Mouse (Mus musculus) limb, embryonic 11.5 days (tissue): Measurements from ENCODE around the gene Rhobtb3. TPM values are rescaled to one million over a fixed set of nuclear protein-coding genes. Genes with fewer than 3 reads are reported as not detected.
A peak's percentile ranks its signal among the peaks of the same experiment; 100 is the strongest.

ENCODE experiments used
- ATAC-seq: fragments of 200-750 bp; cut with Nextera tagmentation; 2 replicates; pipeline ENCODE4 v1.8.0; 2017; ENCODE audit warnings: low read depth; ENCODE audit not compliant: insufficient number of reproducible peaks, low FRiP score, low TSS enrichment
- DNase-seq: peaks from one replicate; pipeline ENCODE4 v3.0.0-alpha.2; 2015; ENCODE audit warnings: low spot score
- H3K27ac ChIP-seq: fragments of 300-500 bp; sonication (generic); replicated peaks from 2 replicates; pipeline ENCODE4 v1.5.1; 2014; ENCODE audit warnings: low read depth, mild to moderate bottlenecking, low read length
- H3K27me3 ChIP-seq: fragments of 300-500 bp; sonication (generic); 2 replicates; pipeline ENCODE4 v1.6.1; 2014; ENCODE audit warnings: mild to moderate bottlenecking, low read length, mixed read lengths; ENCODE audit not compliant: control insufficient read depth, insufficient read depth
- H3K36me3 ChIP-seq: fragments of 300-500 bp; sonication (generic); 2 replicates; pipeline ENCODE4 v1.6.1; 2014; ENCODE audit warnings: mild to moderate bottlenecking, low read length, moderate library complexity, mixed read lengths; ENCODE audit not compliant: control insufficient read depth, insufficient read depth
- H3K4me1 ChIP-seq: fragments of 300-500 bp; sonication (generic); 2 replicates; pipeline ENCODE4 v1.6.1; 2014; ENCODE audit warnings: low read length, mixed read lengths; ENCODE audit not compliant: control insufficient read depth, insufficient read depth
- H3K4me2 ChIP-seq: fragments of 300-500 bp; sonication (generic); 2 replicates; pipeline ENCODE4 v1.6.1; 2014; ENCODE audit warnings: low read depth, mild to moderate bottlenecking, moderate library complexity; ENCODE audit not compliant: severe bottlenecking
- H3K4me3 ChIP-seq: fragments of 300-500 bp; sonication (generic); 2 replicates; pipeline ENCODE4 v1.5.1; 2014; ENCODE audit warnings: low read depth, low read length
- H3K9ac ChIP-seq: fragments of 300-500 bp; sonication (generic); 2 replicates; pipeline ENCODE4 v1.6.1; 2014; ENCODE audit warnings: mild to moderate bottlenecking, low read length
- H3K9me3 ChIP-seq: fragments of 300-500 bp; sonication (generic); 2 replicates; pipeline ENCODE4 v1.6.1; 2016; ENCODE audit warnings: low read length; ENCODE audit not compliant: control insufficient read depth
- WGBS: fragments of 180-500 bp; shearing (Covaris S2); extraction: QIAGEN DNeasy Blood & Tissue Kit; methylation state at CpG from one replicate; pipeline ENCODE4 v1.1.7; 2014; 5-methylcytosine and 5-hydroxymethylcytosine counted together
- polyA plus RNA-seq: library from polyadenylated mRNA; unstranded; fragments of >200 nt; fragmentation: Nextera tagmentation; extraction: Ambion mirVana; gene quantifications from 2 replicates; pipeline ENCODE4 v1.2.1, GENCODE M21; 2014

Rhobtb3 gene
- polyA plus RNA-seq, 1 experiment from 2014 or later: 84.2 TPM

DNA sequence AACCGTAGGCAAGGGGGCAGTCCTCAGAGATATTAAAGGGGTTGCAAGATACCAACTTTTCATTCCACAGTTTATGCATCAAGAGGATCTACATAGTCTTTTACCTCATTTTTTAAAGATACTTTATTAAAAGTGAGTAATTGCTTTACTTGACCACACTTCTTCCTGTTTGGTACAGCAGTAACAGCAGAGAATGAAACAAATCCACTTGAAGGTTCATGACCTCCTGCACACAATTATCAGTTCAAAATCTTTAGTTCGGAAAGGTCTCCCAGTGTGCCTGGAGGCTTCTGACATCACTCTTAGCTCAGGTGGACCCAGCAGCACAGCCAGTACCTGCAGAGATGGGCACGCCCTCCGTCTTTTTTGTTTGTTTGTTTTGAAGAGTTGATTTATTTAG, 91.7 kb downstream of the Rhobtb3 start:
- no peak for ATAC-seq
- DNase-seq: no peak
- WGBS: 87% methylated on average over 4 of the region's 4 CpGs

DNA sequence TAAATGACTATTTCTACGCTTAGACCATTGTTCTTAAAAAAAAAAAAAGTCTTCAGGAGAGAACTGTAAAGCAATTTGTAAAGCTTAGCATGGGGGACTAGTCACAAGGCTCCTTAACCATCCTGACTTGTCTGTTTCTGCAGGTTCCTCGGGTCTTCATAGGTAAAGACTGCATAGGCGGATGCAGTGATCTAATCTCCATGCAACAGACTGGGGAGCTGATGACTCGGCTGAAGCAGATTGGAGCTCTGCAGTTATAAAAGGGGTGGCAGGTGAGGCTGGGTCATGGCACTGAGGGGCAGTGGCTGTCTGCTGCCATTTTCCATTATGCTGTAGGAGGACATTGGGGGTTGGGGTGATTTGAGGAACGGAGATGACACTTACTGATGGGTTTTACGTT, 96.7 kb downstream of the Rhobtb3 start:
- Histone ChIP-seq H3K4me3 (no peak overlapping the region), H3K4me2 (no peak overlapping the region), H3K27me3 (no peaks in the 10 kb centered on the region), H3K9me3 (no peaks in the 10 kb centered on the region), H3K4me1 (no peaks in the 10 kb centered on the region), H3K27ac (no peak overlapping the region), H3K9ac (no peak overlapping the region), H3K36me3 (no peaks in the 10 kb centered on the region)
- 86% methylated on average over 6 of the region's 6 CpGs for WGBS
- ATAC-seq (no peak), DNase-seq (no peak)

More for the DNA sequence above, 91.7 kb downstream of the Rhobtb3 start:
- H3K27ac ChIP-seq: no peak overlapping the region
- H3K4me1 ChIP-seq: no peaks in the 10 kb centered on the region
- no peak overlapping the region for H3K4me2 ChIP-seq
- no peaks in the 10 kb centered on the region for H3K27me3 ChIP-seq
- H3K4me3 ChIP-seq: no peak overlapping the region
- H3K36me3 ChIP-seq: no peaks in the 10 kb centered on the region
- no peaks in the 10 kb centered on the region for H3K9me3 ChIP-seq
- H3K9ac ChIP-seq: no peak overlapping the region

DNA sequence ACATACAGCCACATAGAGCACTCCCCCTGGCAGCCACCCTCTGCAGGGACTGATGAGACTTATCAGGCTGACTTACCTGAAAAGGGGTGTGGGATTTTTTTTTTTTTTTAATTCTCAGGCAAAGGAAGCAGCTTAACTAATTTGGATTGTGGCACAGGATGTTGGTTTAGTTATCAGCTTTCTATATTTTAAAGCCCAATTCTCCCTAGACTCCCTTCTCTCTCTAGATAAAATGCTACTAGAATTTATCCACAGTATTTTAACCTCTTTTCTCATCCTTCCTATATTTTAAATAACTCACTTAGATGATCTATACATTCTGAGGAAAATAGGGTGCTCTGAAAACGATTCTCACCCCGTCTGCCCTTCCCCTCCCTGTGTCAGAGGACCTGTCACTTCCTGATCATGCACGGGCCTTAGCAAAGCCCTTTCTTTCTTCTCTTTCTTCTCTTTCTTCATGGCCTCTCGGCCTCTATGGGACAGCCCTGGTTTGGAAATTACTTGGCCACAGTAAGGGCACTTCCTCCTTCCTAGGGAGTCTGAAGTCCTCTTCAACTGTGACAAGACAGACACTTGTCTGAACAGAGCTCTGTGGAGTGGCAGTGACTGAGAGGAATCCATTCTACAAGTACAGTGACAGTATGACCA, 98.1 kb downstream of the Rhobtb3 start:
- H3K9ac ChIP-seq: no peak overlapping the region

DNA sequence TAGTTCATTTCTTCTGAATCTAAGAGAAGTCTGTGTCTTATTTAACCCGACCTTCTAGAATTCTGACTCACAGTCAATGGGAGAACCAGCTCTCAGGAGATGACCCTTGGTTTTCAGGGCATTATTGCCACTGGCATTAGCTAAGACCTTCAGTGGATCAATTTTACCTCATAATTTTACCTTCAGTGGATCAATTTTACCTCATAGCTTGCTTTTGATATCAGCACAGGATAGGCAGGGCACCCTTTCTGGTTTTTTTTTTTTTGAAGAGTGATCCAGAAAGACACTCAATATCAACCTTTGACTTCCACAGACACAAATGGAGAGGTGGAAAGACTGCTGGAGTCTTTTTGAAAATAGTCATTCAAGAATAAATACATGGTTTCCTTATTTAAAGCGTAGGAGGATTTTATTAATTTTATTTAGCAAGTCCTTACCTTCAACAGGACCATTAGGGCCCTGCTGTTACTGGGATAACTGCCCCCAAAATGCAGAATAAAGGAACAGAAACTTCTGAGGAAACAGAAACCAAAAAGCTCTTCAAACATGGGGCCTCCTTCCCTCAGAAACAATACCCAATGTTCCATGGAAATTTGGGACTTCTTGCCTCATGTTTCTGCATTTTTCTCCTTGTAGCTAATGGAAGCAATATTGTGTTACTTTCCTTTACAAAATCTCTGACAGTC, 98.7 kb downstream of the Rhobtb3 start:
- H3K27ac ChIP-seq: no peak overlapping the region
- WGBS: 90% methylated on average over 2 of the region's 2 CpGs
- H3K9ac ChIP-seq: no peak overlapping the region
- H3K36me3 ChIP-seq: no peaks in the 10 kb centered on the region
- no peaks in the 10 kb centered on the region for H3K27me3 ChIP-seq
- ATAC-seq (no peak), DNase-seq (no peak)
- no peak overlapping the region for H3K4me3 ChIP-seq
- H3K4me1 ChIP-seq: 0 out of 2 replicates have a peak, but pooled peaks cover 2% of the 10 kb centered on the region
- H3K9me3 ChIP-seq: no peaks in the 10 kb centered on the region
- H3K4me2 ChIP-seq: no peak overlapping the region

More for the DNA sequence above, 98.1 kb downstream of the Rhobtb3 start:
- H3K4me3 ChIP-seq: no peak overlapping the region
- H3K4me1 ChIP-seq: 0 out of 2 replicates have a peak, but pooled peaks cover 2% of the 10 kb centered on the region
- no peak overlapping the region for H3K4me2 ChIP-seq
- DNase-seq (no peak), ATAC-seq (no peak)
- H3K9me3 ChIP-seq: no peaks in the 10 kb centered on the region
- WGBS: 66% methylated on average over 4 of the region's 4 CpGs
- no peaks in the 10 kb centered on the region for H3K27me3 ChIP-seq
- no peaks in the 10 kb centered on the region for H3K36me3 ChIP-seq
- H3K27ac ChIP-seq: no peak overlapping the region

DNA sequence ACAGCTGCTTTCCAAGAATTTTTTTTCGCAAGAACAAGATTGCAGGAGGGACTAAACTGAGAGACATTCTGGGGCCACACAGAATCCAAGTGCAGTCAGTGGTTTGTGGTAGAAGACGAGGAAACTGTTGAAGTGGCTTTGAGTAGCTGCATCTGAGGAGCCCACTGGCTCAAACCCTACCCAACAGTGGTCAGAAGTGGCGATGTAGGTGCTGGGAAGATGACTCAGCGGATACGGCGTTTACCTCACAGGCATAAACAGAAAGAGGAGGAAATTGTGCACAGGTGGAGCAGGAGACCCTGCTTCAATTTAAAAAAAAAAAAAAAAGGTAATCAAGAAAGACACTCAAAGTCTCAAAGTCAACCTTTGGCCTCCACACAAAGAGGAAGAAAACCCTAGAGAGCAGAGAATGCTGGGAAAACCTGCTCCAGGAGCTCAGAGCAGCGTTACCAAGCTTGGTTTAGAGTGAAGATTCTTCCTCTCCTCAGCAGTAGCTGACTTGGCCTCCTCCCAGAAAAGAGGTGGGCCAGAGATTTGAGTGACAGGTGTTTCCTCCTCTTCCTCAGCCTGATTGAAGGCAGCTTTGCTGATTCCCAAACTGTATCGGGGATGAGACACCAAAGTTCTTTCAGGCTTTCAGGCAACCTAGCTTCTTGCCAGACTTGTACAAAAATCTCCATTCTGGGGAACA, 99.6 kb downstream of the Rhobtb3 start:
- Histone ChIP-seq H3K4me1 (0 out of 2 replicates have a peak, but pooled peaks cover 2% of the 10 kb centered on the region), H3K4me3 (no peak overlapping the region), H3K36me3 (no peaks in the 10 kb centered on the region), H3K27me3 (no peaks in the 10 kb centered on the region), H3K9me3 (no peaks in the 10 kb centered on the region), H3K27ac (no peak overlapping the region), H3K9ac (no peak overlapping the region), H3K4me2 (no peak overlapping the region)
- WGBS: 88% methylated on average over 8 of the region's 8 CpGs
- ATAC-seq (no peak), DNase-seq (no peak)

DNA sequence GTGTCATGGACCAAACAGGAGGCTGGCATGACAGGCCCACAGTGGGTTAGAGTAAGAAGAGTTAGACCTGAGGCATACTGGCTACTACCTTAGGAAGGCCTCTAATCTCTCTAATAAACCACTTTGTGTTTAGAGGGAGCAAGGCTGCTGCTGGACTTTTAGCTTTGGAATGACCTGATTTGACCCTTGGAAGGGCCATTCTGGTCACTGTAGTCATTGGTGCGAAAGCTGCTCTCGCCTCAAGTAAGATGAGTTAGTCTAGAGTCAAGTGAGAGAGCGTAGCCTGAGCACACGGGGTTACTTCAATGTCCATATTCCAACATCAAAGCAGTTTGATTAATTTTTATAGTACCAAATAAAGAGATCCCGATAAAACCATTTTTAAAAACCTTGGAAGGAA, 100.4 kb downstream of the Rhobtb3 start:
- Histone ChIP-seq H3K36me3 (no peaks in the 10 kb centered on the region), H3K4me1 (0 out of 2 replicates have a peak, but pooled peaks cover 2% of the 10 kb centered on the region), H3K9me3 (no peaks in the 10 kb centered on the region), H3K4me2 (no peak overlapping the region), H3K27me3 (no peaks in the 10 kb centered on the region), H3K4me3 (no peak overlapping the region), H3K9ac (no peak overlapping the region), H3K27ac (no peak overlapping the region)
- DNase-seq (no peak), ATAC-seq (no peak)
- WGBS: 89% methylated on average over 5 of the region's 5 CpGs

DNA sequence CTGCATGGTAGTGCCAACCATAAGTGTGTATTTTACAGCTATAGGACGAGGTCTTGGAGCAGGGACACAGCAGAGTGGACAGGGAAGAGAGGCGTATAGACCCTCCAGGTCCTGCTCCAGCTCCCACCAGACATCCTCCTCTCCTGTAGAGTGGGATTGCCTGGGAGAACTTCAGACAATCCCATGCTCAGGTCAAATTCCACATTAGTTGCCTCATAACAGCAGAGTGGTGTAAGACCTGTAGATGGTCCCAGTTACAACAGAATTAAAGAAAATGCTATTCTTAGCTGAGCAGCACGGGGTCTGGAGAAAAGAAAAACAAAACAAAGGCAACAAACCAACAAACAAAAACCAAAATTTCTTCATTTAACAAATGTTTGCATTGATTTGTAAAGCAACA, 101.8 kb downstream of the Rhobtb3 start:
- H3K9ac ChIP-seq: no peak overlapping the region
- DNase-seq (no peak), ATAC-seq (no peak)
- no peaks in the 10 kb centered on the region for H3K27me3 ChIP-seq
- no peak overlapping the region for H3K4me2 ChIP-seq
- H3K4me3 ChIP-seq: no peak overlapping the region
- H3K9me3 ChIP-seq: no peaks in the 10 kb centered on the region
- H3K36me3 ChIP-seq: no peaks in the 10 kb centered on the region
- H3K27ac ChIP-seq: no peak overlapping the region
- H3K4me1 ChIP-seq: 0 out of 2 replicates have a peak, but pooled peaks cover 2% of the 10 kb centered on the region
- WGBS: 84% methylated on average over 3 of the region's 3 CpGs

DNA sequence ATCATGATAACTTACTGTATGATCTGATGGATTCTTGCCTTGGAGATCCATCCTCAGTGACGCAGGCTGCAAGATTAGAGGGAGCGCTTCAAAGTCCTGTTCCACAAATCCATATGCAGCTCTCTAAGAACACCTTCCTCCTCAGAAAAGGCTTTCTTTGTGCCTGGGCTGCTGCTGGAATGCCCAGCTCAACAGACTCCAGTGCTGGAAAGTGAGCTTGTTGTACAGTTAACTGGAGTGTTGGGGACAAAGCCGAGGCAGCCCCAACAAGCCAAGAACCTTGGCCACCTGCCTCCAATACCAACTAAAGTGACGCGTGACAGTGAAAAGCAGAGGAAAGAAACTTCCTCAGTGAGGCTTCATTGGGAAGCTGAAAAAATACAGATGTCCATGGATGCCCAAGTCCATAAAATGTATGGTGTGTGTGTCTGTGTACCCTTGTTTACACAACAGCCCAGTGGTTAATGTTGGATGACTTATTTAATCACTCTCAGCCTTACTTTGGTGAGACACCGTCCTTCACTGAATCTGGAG, 102.9 kb downstream of the Rhobtb3 start:
- WGBS: 60% methylated on average over 6 of the region's 6 CpGs
- Histone ChIP-seq H3K27me3 (no peaks in the 10 kb centered on the region), H3K9me3 (no peaks in the 10 kb centered on the region), H3K36me3 (no peaks in the 10 kb centered on the region), H3K4me2 (peak overlapping the region; percentile 40), H3K9ac (peak overlapping the region; percentile 62; the same call in 1 of the 2 replicates), H3K4me3 (peak overlapping the region; percentile 47), H3K27ac (no peak overlapping the region), H3K4me1 (0 out of 2 replicates have a peak, but pooled peaks cover 2% of the 10 kb centered on the region)
- ATAC-seq (no peak; the same call in 1 of the 2 replicates), DNase-seq (no peak)
